Mouse (Mus musculus) layer of hippocampus, adult 9-11 months (tissue): ENCODE results near the gene Olfr746.

Source experiments
- DNase-seq: peaks from one replicate; pipeline ENCODE4 v3.0.0; 2022

The Olfr746 gene

DNA sequence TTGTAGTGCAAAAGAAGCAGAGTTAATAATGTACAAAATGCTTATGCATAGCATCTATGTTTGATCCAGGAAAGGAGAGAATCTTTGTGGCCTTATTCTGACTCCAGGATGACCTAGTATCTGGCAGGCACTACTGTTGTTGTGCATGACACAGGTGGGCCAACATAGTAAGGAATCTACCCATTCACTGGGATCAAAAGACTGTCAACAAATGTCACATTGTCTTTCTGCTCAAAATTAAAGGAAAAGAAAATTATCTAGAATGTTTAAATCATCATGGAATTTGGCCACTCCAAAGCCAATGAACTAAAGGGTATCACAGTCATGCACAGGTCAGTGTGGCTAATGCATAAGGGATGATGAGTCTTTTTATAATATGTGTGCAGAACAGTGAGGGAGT lies at the start of gene Olfr746:
Olfr746 (plus strand) TSS at position 301 of the 400 bp plus-strand sequence.
- no peak for DNase-seq

GRCm38 (mm10) chr14:50614579-50614978 lies 32.3 kb upstream of the Olfr746 start, which contains the start of gene Olfr744:
Gene Olfr744, plus strand, starts transcription at chr14:50614879.
- no peak for DNase-seq

DNA sequence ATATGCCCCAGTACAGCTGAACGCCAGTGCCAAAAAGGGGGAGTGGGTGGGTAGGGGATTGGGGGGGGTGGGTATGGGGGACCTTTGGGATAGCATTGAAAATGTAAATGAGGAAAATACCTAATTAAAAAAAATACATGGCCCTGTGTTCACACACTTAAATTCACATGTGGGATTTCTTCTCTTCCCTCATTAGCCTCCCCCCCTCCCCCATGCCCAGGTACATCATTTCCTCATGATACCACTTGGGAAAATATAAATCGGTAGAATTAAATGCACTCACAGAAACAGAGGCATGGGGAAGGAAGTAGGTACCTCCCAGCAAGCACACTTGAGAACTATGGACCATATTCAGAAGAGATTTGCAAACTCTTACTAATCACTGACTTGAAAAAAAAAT lies 7.8 kb upstream of the Olfr746 start, which contains the start of gene Olfr745:
Olfr745 (plus strand) TSS at position 301 of the 400 bp plus-strand sequence.
- no peak for DNase-seq

GRCm38 (mm10) chr14:50693106-50693505 lies 46.2 kb downstream of the Olfr746 start, which contains the start of gene Olfr747:
Gene Olfr747, minus strand, starts transcription at chr14:50693206.
- no peak for DNase-seq
